7 mouse cellular contexts compared by ENCODE assay signal in genomic region chr4:41315173-41315572, GRCm38 (mm10). TPM values are rescaled to one million over a fixed set of nuclear protein-coding genes. Genes with fewer than 3 reads are reported as not detected.
DNase-seq lines count a peak whose midpoint lies in the region; ATAC-seq and TF ChIP-seq lines count a peak whose summit lies in the region.

No protein-coding gene starts in this region.

- 81% methylated on average over 8 of the region's 8 CpGs for WGBS in spleen, adult 2 months
- 62% methylated on average over 8 of the region's 8 CpGs for WGBS in forebrain, embryonic 10.5 days
- WGBS in limb, embryonic 10.5 days = 43% methylated on average over 8 of the region's 8 CpGs
- WGBS in neural tube, embryonic 15.5 days = 60% methylated on average over 8 of the region's 8 CpGs

- H3K4me2 ChIP-seq in neural tube, embryonic 15.5 days = peak overlapping the region; percentile 92

- TF ChIP-seq POLR2A in spleen, adult 2 months (IDR thresholded peaks at IDR 0.05; ENCODE audit: low read depth, low read length) = no peak

- H3K36me3 ChIP-seq in spleen, adult 2 months (ENCODE audit: control insufficient read depth, insufficient read depth, low read length) = peaks cover 5% of the 10 kb centered on the region
- peaks cover 29% of the 10 kb centered on the region for H3K36me3 ChIP-seq in forebrain, embryonic 10.5 days (replicated peaks)
- peaks cover 30% of the 10 kb centered on the region for H3K36me3 ChIP-seq in limb, embryonic 10.5 days
- H3K36me3 ChIP-seq in neural tube, embryonic 15.5 days = peaks cover 15% of the 10 kb centered on the region

- peak overlapping the region; percentile 98 for H3K9ac ChIP-seq in neural tube, embryonic 15.5 days (replicated peaks)

- no peak for DNase-seq in spleen, adult 2 months (ENCODE audit: low read depth in 1 of 2, low spot score in 2 of 2)
- no peak for DNase-seq in spleen, postnatal 10 days (ENCODE audit: low spot score in 2 of 2)
- no peak for DNase-seq in forebrain, embryonic 10.5 days (ENCODE audit: extremely low spot score, low spot score)
- DNase-seq in limb, embryonic 10.5 days (ENCODE audit: low spot score) = peak; percentile 35
- no peak for DNase-seq in left cerebral cortex, adult 18-20 months (ENCODE audit: low spot score in 2 of 2)
- no peak for DNase-seq in gastrocnemius, postnatal 10 days

- H3K4me1 ChIP-seq in spleen, adult 2 months (ENCODE audit: control insufficient read depth, insufficient read depth, insufficient read length) = peaks cover 13% of the 10 kb centered on the region; the same call in 1 of the 2 replicates
- peaks cover 25% of the 10 kb centered on the region for H3K4me1 ChIP-seq in forebrain, embryonic 10.5 days
- H3K4me1 ChIP-seq in limb, embryonic 10.5 days = peaks cover 18% of the 10 kb centered on the region
- peaks cover 39% of the 10 kb centered on the region for H3K4me1 ChIP-seq in neural tube, embryonic 15.5 days

- H3K27ac ChIP-seq in spleen, adult 2 months (ENCODE audit: insufficient read depth, low read length) = peak overlapping the region; percentile 76
- peak overlapping the region; percentile 89 for H3K27ac ChIP-seq in forebrain, embryonic 10.5 days
- H3K27ac ChIP-seq in limb, embryonic 10.5 days = peak overlapping the region; percentile 93
- H3K27ac ChIP-seq in neural tube, embryonic 15.5 days (replicated peaks) = peak overlapping the region; percentile 97

- peak overlapping the region; percentile 54 for H3K4me3 ChIP-seq in spleen, adult 2 months (ENCODE audit: extremely low read depth, insufficient read depth, insufficient read length)
- peak overlapping the region; percentile 75 for H3K4me3 ChIP-seq in forebrain, embryonic 10.5 days
- peak overlapping the region; percentile 76 for H3K4me3 ChIP-seq in limb, embryonic 10.5 days
- peak overlapping the region; percentile 99 for H3K4me3 ChIP-seq in neural tube, embryonic 15.5 days (replicated peaks)

- no peaks in the 10 kb centered on the region for H3K9me3 ChIP-seq in forebrain, embryonic 10.5 days
- H3K9me3 ChIP-seq in limb, embryonic 10.5 days (replicated peaks) = no peaks in the 10 kb centered on the region
- no peaks in the 10 kb centered on the region for H3K9me3 ChIP-seq in neural tube, embryonic 15.5 days (replicated peaks)

- no peaks in the 10 kb centered on the region for H3K27me3 ChIP-seq in spleen, adult 2 months (ENCODE audit: control insufficient read depth, insufficient read depth, low read length)
- no peaks in the 10 kb centered on the region for H3K27me3 ChIP-seq in forebrain, embryonic 10.5 days (ENCODE audit: poor library complexity, severe bottlenecking)
- no peaks in the 10 kb centered on the region for H3K27me3 ChIP-seq in limb, embryonic 10.5 days (ENCODE audit: low read depth, poor library complexity, severe bottlenecking)
- H3K27me3 ChIP-seq in neural tube, embryonic 15.5 days (replicated peaks) = no peaks in the 10 kb centered on the region

- 0 out of 2 replicates have a peak, but pooled peaks have one; percentile 3 for ATAC-seq in neural tube, embryonic 15.5 days (ENCODE audit: low FRiP score)

- no peak for TF ChIP-seq CTCF in spleen, adult 2 months (IDR thresholded peaks at IDR 0.05; ENCODE audit: extremely low read depth, insufficient read depth, insufficient read length, insufficient replicate concordance)

RNA-seq across cellular contexts. Expression of gene Dcaf12, which starts 0.5 kb away (rescaled TPM):
- 35.4 and 44.6 TPM in 2 replicates for polyA plus RNA-seq in spleen, adult 2 months (2012; rRNA removed)
- polyA plus RNA-seq in forebrain, embryonic 10.5 days (2016; fragmentation: Nextera tagmentation; extraction: Ambion mirVana) = 60.7 and 62.5 TPM in 2 replicates
- polyA plus RNA-seq in limb, embryonic 10.5 days (2016; fragmentation: Nextera tagmentation; extraction: Ambion mirVana) = 55.0 and 59.5 TPM in 2 replicates
- 70.7 and 70.8 TPM in 2 replicates for polyA plus RNA-seq in neural tube, embryonic 15.5 days (2015; fragmentation: Nextera tagmentation; extraction: Ambion mirVana)
- 10 to 100 TPM; 40.4 to 45.5 TPM for total RNA-seq in left cerebral cortex, adult 18-20 months (2021)
- total RNA-seq in gastrocnemius, postnatal 10 days (2021) = 10 to 100 TPM; 31.8 to 34.1 TPM

RNA-seq across cellular contexts. Expression of gene Ubap1, which starts 33.6 kb away (rescaled TPM):
- polyA plus RNA-seq in spleen, adult 2 months (2012; rRNA removed) = 13.3 and 18.5 TPM in 2 replicates
- 65.7 and 66.5 TPM in 2 replicates for polyA plus RNA-seq in forebrain, embryonic 10.5 days (2016; fragmentation: Nextera tagmentation; extraction: Ambion mirVana)
- 58.6 and 59.4 TPM in 2 replicates for polyA plus RNA-seq in limb, embryonic 10.5 days (2016; fragmentation: Nextera tagmentation; extraction: Ambion mirVana)
- polyA plus RNA-seq in neural tube, embryonic 15.5 days (2015; fragmentation: Nextera tagmentation; extraction: Ambion mirVana) = 68.1 and 69.3 TPM in 2 replicates
- total RNA-seq in left cerebral cortex, adult 18-20 months (2021) = 10 to 100 TPM; 48.3 to 57.9 TPM
- total RNA-seq in gastrocnemius, postnatal 10 days (2021) = 10 to 100 TPM; 39.9 to 43.7 TPM

RNA-seq across cellular contexts. Expression of gene Ubap2, which starts 40.2 kb away (rescaled TPM):
- polyA plus RNA-seq in spleen, adult 2 months (2012; rRNA removed) = 67.6 and 91.4 TPM in 2 replicates
- polyA plus RNA-seq in forebrain, embryonic 10.5 days (2016; fragmentation: Nextera tagmentation; extraction: Ambion mirVana) = 88.4 and 88.9 TPM in 2 replicates
- 95.6 and 106 TPM in 2 replicates for polyA plus RNA-seq in limb, embryonic 10.5 days (2016; fragmentation: Nextera tagmentation; extraction: Ambion mirVana)
- 46.3 and 54.7 TPM in 2 replicates for polyA plus RNA-seq in neural tube, embryonic 15.5 days (2015; fragmentation: Nextera tagmentation; extraction: Ambion mirVana)
- total RNA-seq in left cerebral cortex, adult 18-20 months (2021) = 10 to 100 TPM; 38.4 to 41.9 TPM
- 100 to 1,000 TPM; 110 to 113 TPM for total RNA-seq in gastrocnemius, postnatal 10 days (2021)
